Mouse (Mus musculus) neural tube, embryonic 12.5 days (tissue): ENCODE measurements at regions not wholly inside any gene's neighbourhood (a gene's known extent, or its start where the extent isn't known, plus 50 kb on each side); places are given as distances from the start of the nearest gene placed in this dataset.

ENCODE experiments used
- ATAC-seq: fragments of 200-750 bp; cut with Nextera tagmentation; 2 replicates; pipeline ENCODE4 v1.8.0; 2017; ENCODE audit warnings: low read depth, mild to moderate bottlenecking, moderate TSS enrichment, moderate library complexity; ENCODE audit not compliant: low FRiP score
- H3K27ac ChIP-seq: fragments of 300-500 bp; sonication (generic); 2 replicates; pipeline ENCODE4 v1.5.1; 2016
- H3K27me3 ChIP-seq: fragments of 300-500 bp; sonication (generic); replicated peaks from 2 replicates; pipeline ENCODE4 v1.6.1; 2016; ENCODE audit warnings: mild to moderate bottlenecking
- H3K36me3 ChIP-seq: fragments of 300-500 bp; sonication (generic); 2 replicates; pipeline ENCODE4 v1.6.1; 2016; ENCODE audit warnings: mild to moderate bottlenecking
- H3K4me1 ChIP-seq: fragments of 300-500 bp; sonication (generic); 2 replicates; pipeline ENCODE4 v1.6.1; 2016
- H3K4me2 ChIP-seq: fragments of 300-500 bp; sonication (generic); replicated peaks from 2 replicates; pipeline ENCODE4 v1.6.1; 2016; ENCODE audit warnings: mild to moderate bottlenecking
- H3K4me3 ChIP-seq: fragments of 300-500 bp; sonication (generic); 2 replicates; pipeline ENCODE4 v1.5.1; 2016
- H3K9ac ChIP-seq: fragments of 300-500 bp; sonication (generic); 2 replicates; pipeline ENCODE4 v1.6.1; 2016; ENCODE audit warnings: mild to moderate bottlenecking
- H3K9me3 ChIP-seq: fragments of 300-500 bp; sonication (generic); 2 replicates; pipeline ENCODE4 v1.6.1; 2016; ENCODE audit warnings: mild to moderate bottlenecking
- WGBS: fragments of 180-500 bp; shearing (Covaris S2); methylation state at CpG from one replicate; pipeline ENCODE4 v1.1.7; 2016; 5-methylcytosine and 5-hydroxymethylcytosine counted together

DNA sequence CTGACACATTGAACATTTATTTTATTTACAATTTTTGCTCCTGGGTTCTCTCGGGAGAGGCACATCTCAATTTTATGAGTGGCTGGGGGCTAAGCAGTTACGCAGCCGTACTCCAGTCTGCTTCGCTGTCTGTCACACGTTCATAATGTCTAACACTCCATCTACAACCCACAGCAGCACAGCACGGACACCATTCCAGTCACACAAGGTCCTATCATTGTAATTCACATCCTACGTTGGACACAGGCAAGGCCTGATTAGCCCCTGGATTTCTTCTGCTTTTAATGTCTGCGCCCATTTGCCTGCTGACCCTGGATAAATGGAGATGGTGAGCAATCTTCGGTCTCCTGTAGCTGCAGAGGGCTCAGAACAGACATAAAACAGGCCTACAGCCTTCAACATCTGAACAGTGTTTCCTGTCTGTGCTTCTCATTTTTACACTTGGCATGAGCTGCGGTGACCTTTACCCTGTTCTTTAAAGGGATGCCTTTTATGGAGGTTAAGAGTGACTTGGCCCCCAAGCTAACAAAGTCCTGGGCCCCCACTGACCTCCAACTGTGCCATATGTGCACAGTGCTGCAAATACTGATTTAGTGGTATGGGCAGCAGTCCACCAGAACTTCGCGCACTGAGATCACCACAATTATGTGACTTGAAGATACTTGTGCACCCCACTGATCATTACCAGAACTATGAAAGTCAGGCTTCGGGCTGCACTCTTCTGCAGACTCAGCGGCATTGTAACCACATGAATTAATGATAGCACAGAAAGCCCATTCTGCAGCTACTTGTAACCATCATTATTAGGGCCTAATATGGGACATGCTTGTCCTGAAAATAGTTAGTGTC lies 281.9 kb upstream of the Epha3 start:
- Histone ChIP-seq H3K36me3 (no peaks in the 10 kb centered on the region), H3K27me3 (no peaks in the 10 kb centered on the region), H3K9me3 (no peaks in the 10 kb centered on the region), H3K9ac (no peak overlapping the region), H3K4me2 (no peak overlapping the region), H3K27ac (no peak overlapping the region), H3K4me1 (peaks cover 6% of the 10 kb centered on the region; the same call in 1 of the 2 replicates), H3K4me3 (no peak overlapping the region)
- 61% methylated on average over 14 of the region's 14 CpGs for WGBS
- ATAC-seq, result no peak
